Mouse (Mus musculus): ENCODE data around the gene Palm2.
"Not testable (repeated sequence)": the region's sequence is repeated elsewhere in the genome, so short reads cannot be mapped to it uniquely, and the experiment has no call there.

Gene Palm2

DNA sequence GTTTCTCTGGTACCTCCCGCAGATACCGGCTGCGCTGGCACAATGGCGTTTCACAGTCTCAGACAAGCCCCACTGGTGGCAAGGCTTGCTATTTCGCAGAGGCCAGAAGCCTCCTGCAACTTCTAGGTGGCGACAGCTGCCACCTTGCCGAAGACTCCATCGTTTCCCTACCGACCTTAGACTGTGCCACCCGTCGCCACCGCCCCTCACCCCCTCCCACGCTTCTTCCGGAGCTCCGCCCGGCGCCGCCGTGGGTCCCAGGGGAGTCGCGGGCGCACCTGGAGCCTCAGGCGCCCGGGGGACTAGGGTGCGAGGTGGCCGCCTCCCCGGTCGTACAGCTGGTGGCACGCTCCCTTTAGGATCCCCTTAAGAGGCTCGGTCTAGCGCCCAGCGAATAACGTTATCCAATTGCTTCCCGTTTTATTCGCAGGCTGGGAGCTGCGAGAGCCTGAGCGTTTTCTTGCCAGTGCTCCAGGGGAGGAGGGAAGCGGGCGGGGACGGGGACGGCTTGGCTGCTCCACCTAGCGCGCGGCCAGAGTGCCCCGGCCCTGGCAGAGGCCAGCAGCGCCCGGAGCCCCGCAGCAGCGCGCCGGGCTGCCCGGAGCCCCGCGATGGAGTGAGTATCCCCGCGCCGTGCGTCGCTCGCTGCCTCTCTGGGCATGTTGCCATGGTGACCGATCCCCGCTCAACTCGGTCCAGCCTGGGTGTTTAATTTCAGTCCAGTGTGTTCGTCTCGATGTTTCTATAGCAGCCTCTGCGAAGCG, at the start of gene Palm2:
Palm2 (plus strand) TSS at position 307 of the 764 bp plus-strand sequence.
- in situ Hi-C loops (cut with MboI; ENCODE audit: low sequenced_read_pairs): no loop called here

DNA sequence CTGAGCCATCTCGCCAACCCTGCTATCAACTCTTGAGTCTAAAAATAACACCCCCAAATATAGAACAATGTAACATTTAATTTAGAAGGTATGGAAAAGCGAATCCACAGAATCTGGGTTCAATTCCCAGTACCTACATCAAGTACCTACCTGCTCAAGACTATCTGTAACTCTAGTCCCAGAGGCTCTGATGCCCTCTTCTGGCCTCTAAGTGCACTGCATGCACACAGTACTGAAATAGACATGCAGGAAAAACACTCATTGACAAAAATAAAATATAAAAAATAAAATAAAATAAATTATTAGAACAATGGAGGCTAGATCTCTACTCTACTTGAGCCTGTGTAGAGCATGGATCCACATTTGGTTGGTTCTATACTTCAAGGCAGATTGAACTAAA, 49.7 kb upstream of the Palm2 start:
- in situ Hi-C loops (cut with MboI; ENCODE audit: low sequenced_read_pairs): no loop called here

DNA sequence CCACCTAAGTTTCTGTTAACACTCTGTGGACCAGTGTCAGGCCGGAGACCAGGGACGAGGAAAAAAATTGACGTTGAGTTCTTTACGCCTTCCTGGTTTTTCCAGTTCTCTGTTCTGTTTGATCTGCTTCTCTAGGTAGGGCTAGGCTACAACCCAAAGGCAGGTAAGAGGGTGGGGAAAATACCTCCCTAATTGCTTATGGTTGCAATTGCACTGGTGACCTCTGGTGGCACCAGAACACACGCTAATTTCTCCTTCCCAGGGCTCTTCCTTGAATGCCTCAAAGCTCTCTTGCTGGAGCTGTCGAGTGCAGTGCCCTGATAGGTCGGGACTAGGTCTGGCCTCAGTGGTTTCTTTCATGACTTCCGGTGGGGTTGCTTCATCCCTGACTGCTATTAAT, 42.9 kb upstream of the Palm2 start:
- in situ Hi-C loops (cut with MboI; ENCODE audit: low sequenced_read_pairs): no loop called here

DNA sequence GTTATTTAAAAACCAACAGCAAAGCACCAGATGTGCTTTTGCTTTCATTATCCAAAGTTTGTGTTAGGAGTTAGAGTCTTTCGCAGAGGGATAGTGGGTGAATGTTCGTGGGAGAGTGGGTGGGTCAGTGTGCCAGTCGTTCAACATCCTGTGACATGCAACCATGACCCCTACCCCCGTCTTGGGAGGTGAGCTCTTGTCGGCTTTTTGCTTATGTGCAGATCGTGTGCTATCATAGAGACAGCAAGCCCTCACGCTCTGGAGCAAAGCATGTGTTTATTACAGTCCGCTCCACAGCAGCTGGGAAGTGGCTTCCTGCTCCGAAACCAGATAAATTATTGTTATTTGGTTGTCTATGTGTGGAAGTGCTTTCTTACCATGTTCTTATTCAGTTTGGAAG, 37.6 kb upstream of the Palm2 start:
- in situ Hi-C loops (cut with MboI; ENCODE audit: low sequenced_read_pairs): no loop called here

DNA sequence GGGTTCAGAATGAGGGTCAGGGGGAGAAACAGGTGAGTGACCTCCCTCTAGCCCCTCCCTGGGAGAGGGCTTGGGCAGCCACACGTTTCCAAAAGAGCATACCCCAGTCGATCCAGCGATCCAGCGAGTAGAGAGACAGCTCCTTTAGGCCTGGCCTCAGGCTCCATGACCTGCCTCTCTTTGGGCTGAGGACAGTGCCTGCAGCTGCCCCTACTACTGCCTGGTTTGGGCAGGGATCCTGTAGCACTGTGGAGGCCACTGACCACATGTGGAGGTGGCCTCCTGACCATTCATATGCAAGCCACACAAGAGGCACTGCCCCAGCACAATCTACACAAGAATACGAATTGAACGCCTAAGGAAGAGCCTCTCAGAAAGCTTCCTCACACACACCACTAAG, 21.7 kb upstream of the Palm2 start:
- in situ Hi-C loops (cut with MboI; ENCODE audit: low sequenced_read_pairs): not testable (repeated sequence)

DNA sequence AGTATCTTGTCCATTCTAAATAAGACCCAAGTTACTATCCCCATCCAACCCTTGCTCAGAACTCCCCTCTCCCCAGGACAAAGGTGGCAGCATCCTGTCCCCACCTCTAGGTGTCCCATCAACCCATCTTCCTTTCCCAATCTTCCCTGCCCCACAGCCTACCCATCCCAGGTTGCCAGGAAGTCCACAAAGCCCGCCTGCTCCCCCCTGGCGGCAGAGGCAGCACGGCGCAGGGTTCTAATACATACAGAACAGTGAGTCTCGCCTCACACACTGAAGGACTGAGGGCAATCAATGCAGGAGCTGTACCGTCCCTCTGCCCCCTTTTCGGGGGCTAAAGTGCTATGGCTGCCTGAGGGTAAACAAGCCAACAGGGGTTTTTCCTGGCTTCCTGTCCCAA, 21.0 kb upstream of the Palm2 start:
- in situ Hi-C loops (cut with MboI; ENCODE audit: low sequenced_read_pairs): no loop called here

DNA sequence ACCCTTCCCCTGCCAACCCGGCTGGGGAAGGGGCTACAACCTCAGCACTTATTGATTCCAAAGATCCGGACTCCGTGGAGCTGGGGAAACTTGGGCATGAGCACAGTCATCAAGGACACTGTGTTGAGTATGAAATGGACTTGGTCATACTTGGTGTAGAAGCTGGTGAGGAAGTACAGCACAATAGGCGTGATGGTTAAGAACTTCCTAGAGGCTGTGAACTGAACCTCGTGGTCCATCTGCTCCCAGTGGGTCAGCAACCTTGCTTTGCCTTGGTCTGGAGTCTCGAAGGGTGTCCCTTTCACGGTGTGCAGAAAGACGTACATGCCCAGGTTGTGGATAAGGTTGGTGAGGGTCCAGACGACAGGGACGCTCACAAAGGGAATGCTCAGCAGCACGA, 20.4 kb upstream of the Palm2 start:
- in situ Hi-C loops (cut with MboI; ENCODE audit: low sequenced_read_pairs): not testable (repeated sequence)

DNA sequence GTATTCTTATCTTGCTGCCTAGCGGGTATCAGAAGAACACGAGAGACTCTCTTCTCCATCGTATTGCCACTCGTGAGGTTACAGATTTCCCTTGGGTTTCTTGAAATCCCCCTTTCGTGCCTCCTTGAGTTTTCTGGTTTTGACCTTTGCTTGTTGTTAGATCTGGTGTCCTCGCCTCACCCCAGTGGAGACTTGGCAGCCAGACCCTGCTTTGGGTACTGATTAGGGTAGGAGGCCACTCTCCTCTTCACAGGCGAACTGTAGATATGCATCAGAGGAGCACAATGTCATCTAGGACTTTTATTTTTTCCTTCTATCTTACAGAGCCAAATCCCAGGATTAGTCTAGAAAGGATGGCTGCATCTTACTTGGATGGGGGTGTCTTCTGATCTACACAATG, 10.0 kb upstream of the Palm2 start:
- in situ Hi-C loops (cut with MboI; ENCODE audit: low sequenced_read_pairs): no loop called here

DNA sequence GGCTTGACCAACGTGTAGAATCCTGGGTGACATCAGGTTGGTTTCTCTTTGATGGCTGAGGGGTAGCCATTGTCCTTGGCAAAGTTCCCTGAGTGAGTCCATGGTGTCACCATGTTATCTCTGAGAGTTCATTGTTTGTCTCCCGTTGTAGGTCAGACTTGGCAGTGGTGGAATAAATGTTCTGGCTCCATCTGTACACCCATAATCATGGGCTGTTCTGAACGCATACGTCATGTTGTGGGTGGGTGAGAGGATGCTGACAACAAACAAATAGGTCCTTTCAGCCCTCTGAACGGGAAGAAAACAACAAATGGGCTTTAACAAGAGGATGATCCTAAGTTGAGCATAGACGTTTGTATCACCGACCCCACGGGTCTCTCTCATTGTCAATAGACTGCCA, 5.7 kb upstream of the Palm2 start:
- in situ Hi-C loops (cut with MboI; ENCODE audit: low sequenced_read_pairs): no loop called here

DNA sequence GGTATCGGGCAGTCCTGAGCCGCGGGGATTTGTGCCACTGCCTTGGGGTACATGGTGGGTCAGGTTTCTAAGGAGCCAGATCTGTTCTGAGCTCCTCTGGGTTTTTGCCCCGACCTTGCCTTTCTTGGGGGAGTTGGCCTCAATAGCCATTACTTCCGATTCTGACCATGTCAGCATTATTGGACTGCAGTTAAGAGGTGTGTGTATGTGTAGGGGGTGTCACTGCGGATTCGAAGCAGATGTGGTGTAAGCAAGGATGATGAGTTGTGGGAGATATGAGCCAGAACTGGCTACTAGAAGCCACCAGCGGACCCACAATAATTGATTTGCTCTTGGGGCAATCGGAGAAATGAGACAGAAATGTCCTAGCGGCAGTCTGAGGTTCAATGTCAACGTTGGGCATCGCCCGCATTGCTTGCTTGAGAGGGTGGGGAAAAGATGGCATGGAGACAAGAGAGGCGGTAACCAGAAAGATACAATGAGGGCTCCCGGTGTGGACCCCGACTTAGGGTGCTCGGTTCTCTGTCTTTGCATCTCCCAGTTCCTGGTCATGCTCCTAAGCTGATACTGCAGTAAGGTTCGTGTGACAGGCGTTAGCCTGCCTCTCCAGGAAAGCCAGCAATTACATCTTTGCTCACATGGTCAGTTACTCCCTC, 786 bp downstream of the Palm2 start:
- in situ Hi-C loops (cut with MboI; ENCODE audit: low sequenced_read_pairs): no loop called here

DNA sequence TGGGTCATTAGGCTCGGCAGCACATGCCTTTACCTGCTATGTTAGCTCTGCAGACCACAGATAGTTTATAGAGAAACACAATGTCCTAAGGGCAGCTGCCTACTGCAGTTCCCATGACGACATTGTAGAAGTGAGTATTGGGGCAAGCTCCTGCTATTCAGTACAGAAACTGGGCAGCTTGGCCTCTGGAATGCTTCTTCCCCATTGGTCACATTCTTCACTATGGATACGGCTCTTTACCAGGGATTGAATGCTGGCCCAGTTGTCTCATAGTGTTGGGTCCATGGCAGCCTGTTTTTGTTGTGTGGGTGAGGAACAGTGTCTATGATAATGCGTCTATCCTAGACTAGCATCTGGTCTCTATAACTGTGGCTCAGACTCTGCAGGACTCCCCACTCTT, 2.2 kb downstream of the Palm2 start:
- in situ Hi-C loops (cut with MboI; ENCODE audit: low sequenced_read_pairs): no loop called here

DNA sequence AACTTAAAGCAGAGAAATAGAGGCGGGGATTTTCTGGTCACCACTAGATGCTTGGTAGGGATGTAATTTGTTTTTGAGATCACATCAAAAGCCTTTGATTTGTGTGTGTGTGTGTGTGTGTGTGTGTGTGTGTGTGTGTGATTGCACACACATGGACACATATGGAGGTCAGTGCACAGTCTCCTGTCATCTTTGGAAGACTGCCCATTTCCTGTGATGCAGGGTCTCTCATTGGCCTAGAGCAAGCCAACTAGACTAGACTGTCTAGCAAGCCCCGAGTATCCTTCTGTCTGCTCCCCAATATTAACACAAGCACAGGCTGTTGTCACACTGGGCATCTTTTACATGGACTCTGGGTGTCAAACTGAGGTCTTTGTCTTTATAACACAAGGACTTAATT, 12.0 kb downstream of the Palm2 start:
- in situ Hi-C loops (cut with MboI; ENCODE audit: low sequenced_read_pairs): no loop called here

DNA sequence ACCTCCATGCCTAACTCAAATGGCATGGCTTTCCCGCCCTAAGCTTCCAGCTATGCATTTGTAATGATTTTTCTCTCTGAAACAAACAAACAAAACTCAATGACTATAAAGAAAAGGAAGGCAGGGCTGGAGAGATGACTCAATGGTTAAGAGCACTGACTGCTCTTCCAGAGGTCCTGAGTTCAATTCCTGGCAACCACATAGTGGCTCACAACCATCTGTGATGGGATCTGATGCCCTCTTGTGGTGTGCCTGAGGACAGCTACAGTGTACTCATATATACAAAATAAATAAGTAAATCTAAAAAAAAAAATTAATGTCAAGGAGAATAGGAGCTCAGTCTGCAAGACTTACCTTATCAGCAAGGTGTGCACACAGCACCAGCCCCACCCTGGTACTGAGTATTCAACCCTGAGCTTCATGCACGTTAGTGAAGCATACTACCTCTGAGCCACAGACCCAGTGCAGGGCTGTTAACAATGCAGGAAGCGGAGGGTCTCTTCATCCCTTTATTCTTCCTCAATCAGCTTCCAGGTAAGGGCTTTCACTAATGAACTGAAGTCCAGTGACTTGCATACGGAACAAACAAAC, 12.9 kb downstream of the Palm2 start:
- in situ Hi-C loops (cut with MboI; ENCODE audit: low sequenced_read_pairs): no loop called here

DNA sequence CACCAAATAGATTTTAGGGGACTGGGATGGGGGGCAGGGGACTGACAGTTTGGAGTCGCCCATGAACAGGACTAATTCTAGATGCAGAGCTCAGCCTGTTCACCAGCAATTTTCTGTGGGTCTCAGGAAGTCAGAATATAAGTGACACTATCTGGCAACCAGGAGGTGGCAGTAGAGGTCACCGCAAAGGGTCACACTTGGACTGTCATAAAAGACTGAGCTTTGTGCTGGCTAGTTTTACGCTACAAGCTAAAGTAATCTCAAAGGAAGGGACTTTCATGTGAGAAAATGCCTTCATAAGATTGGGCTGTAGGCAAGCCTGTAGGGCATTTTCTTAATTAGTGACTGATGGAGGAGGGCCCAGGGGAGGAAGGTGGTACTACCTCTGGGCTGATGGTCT, 17.8 kb downstream of the Palm2 start:
- in situ Hi-C loops (cut with MboI; ENCODE audit: low sequenced_read_pairs): no loop called here

DNA sequence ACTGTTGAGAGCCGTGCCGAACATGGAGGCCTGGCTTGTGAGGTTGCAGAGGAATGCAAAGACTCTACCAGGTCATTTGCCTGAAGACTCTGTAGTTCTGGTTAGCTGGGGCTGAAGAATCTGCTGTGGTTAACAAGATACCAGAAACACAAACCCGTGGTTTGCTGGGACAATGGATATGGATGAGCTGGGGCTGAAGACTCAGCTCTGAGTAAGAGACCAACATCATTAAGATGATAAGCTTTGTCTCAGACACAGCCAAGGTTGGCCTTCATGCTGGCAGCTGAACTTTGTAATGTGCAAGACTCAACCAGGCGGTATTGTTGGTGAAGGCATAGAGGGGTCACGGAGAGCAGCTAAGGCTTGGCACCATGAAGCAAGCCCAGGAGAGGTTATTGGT, 18.6 kb downstream of the Palm2 start:
- in situ Hi-C loops (cut with MboI; ENCODE audit: low sequenced_read_pairs): no loop called here

DNA sequence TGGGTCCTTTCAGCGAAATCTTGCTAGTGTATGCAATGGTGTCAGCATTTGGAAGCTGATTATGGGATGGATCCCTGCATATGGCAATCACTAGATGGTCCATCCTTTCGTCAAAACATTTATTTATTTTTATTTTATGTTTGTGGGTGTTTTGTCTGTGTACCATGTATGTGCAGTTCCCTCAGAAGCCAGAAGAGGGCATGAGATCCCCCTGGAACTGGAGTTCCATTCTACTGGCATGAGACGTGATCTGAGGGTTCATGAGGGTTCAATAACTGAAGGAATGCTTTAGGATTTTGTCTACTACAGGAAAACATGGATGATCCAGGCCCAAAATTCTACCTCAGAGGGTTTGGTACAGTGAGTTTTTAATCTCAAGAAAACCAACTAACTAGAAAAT, 28.3 kb downstream of the Palm2 start:
- in situ Hi-C loops (cut with MboI; ENCODE audit: low sequenced_read_pairs): no loop called here

DNA sequence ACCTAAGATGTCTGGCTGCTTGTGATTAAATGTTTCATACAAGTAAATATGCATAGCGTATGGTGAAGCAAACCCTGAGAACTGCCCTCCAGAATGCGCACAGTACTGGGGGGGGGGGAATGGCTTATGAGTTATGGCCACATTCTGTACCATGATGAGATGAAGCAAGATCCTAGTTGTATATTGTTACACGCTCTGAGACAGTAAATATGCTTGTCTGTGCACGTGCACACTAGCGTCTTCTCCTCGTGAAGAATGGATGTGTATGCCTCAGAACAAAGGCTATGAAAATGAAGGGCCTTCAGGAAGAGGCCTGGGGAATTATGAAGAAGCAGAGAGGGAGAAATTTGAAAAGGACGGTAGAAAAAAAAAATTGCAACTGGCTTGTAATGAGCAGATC, 48.4 kb downstream of the Palm2 start:
- in situ Hi-C loops (cut with MboI; ENCODE audit: low sequenced_read_pairs): no loop called here

DNA sequence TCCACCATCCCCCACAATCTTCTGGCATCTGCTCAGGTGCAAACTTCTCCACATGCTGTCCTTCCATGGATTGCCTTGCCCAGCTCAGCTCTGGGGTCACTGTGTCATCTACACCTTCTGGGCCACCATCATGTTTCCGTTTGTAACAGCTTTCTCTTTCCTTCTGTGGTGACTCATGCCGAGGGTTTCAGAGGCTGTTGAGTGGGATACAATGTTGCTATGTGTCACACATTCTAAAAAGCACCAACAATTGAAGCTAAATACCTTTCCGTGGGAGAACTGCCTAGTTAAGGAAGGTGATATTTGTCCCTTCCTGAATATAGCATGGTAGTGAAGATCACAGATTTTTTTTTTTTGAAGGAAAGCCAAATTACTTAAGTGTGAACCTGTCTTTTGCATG, 52.3 kb downstream of the Palm2 start:
- in situ Hi-C loops (cut with MboI; ENCODE audit: low sequenced_read_pairs): no loop called here

DNA sequence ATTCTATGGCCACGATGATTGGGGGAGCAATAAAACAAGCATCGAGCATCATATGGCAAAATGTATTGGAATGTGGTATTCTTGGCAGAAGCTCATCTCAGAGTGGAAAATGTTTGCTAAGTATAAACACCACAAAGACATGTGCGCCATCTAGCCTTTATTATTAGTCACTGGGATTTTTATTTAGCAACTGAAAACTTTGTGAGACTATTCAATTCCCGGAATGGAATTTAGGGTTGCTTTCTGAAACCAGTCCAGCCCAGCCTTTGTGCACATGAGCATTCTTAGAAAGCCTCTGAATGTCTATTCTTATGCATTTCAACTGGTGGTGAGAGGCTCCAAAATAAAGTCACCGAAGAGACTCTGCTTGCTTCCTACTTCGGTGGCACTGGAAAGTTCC, 55.8 kb downstream of the Palm2 start:
- in situ Hi-C loops (cut with MboI; ENCODE audit: low sequenced_read_pairs): no loop called here

DNA sequence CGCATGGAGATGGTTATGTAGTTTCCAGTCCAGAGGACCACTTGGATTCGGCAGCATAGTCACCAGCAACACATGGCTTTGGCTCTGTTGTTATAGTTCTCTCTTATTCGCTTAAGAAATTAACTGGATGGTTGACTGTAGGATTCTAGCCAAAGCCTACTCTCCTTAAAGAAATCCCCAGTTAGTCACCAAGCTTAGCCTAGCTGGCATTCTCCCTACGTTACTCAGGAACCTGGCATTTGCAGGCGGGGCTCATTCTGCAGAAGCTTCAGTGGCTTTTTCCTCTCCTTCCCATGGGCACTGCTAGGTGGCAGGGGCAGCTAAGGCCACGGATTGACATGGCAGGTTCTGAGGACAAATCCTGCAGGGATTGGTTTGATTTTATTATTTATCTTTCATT, 70.7 kb downstream of the Palm2 start:
- in situ Hi-C loops (cut with MboI; ENCODE audit: low sequenced_read_pairs): no loop called here

DNA sequence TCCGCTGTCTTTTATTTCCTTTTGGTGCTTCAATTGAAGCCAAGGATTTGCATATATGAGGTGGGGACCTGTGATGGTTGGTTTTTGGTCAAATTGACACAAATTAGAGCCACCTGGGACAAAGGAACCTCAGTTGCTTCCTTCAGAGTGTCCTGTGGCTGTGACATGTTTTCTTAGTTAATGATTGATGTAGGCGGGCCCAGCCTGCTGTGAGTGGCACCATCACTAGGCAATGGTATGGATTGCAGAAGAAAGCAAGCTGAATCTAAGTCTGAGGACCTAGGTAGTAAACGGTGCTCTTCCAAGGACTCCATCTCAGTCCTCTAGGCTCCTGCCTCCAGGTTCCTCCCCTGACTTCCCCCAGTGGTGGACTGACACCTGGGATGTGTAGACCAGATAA, 76.5 kb downstream of the Palm2 start:
- in situ Hi-C loops (cut with MboI; ENCODE audit: low sequenced_read_pairs): no loop called here

DNA sequence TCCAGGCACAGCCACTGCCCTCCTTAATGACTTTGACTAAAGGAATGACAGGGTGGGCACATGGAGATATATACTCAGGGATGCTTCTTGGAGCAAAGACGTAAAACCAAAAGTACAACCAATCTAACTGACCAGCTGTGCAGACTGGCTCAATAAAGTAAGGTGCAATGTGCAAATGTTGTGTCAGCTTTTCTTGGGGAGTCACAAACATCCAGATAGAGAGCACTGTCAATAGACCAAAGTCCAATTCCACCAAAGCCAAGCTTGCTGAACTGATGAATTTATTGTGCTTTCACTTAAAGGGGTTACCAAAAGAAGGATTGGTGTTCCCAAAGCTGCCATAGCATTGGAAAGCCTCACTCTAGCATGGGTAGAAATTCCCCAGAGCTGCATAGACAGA, 77.7 kb downstream of the Palm2 start:
- in situ Hi-C loops (cut with MboI; ENCODE audit: low sequenced_read_pairs): no loop called here

Measured in CH12F3 (cell line).